Mouse (Mus musculus): ENCODE results near the gene Mamstr. TPM values are rescaled to one million over a fixed set of nuclear protein-coding genes. Genes with fewer than 3 reads are reported as not detected.

Mamstr gene
- polyA plus RNA-seq (2015; fragmentation: Nextera tagmentation; extraction: Ambion mirVana), result 4.5 and 5.3 TPM in 2 replicates

GRCm38 (mm10) chr7:45639561-45640027 lies at the start of gene Mamstr:
TSS of gene Mamstr (plus strand) at chr7:45639977.

GRCm38 (mm10) chr7:45617042-45617695 lies 22.6 kb upstream of the Mamstr start, which contains the start of gene Fut1:
TSS of gene Fut1 (plus strand) at chr7:45617289.

GRCm38 (mm10) chr7:45621443-45621842 lies 18.3 kb upstream of the Mamstr start, which contains the start of gene Izumo1:
TSS of gene Izumo1 (plus strand) at chr7:45621811.

GRCm38 (mm10) chr7:45627261-45627660 lies 12.5 kb upstream of the Mamstr start, which contains the start of gene Rasip1:
TSS of gene Rasip1 (plus strand) at chr7:45627488.

GRCm38 (mm10) chr7:45666161-45666560 lies 26.4 kb downstream of the Mamstr start, which contains the start of gene Fut2:
TSS of gene Fut2 (minus strand) at chr7:45666394.

GRCm38 (mm10) chr7:45683396-45684050 lies 43.7 kb downstream of the Mamstr start, which contains the start of gene Ntn5:
TSS of gene Ntn5 (plus strand) at chr7:45684022.

GRCm38 (mm10) chr7:45693921-45694591 lies 54.3 kb downstream of the Mamstr start, which contains the start of gene Sec1:
TSS of gene Sec1 (minus strand) at chr7:45694402.

Other genes starting within 250 kb of the Mamstr start
- gene Snrnp70, start 244.2 kb upstream of the Mamstr start, polyA plus RNA-seq (2015; fragmentation: Nextera tagmentation; extraction: Ambion mirVana), result 146 and 152 TPM in 2 replicates
- gene Kcna7, start 234.3 kb upstream of the Mamstr start, polyA plus RNA-seq (2015; fragmentation: Nextera tagmentation; extraction: Ambion mirVana), result not detected in 2 replicates
- gene Ntf5, start 226.3 kb upstream of the Mamstr start, polyA plus RNA-seq (2015; fragmentation: Nextera tagmentation; extraction: Ambion mirVana), result 0.10 TPM in 1 of 2 replicates, not detected in the other
- gene Lhb, start 219.2 kb upstream of the Mamstr start, polyA plus RNA-seq (2015; fragmentation: Nextera tagmentation; extraction: Ambion mirVana), result 0.37 and 0.48 TPM in 2 replicates
- gene Gys1, start 205.1 kb upstream of the Mamstr start, polyA plus RNA-seq (2015; fragmentation: Nextera tagmentation; extraction: Ambion mirVana), result 16.4 and 18.9 TPM in 2 replicates
- 83.2 and 91.0 TPM in 2 replicates for gene Ruvbl2, start 201.9 kb upstream of the Mamstr start, polyA plus RNA-seq (2015; fragmentation: Nextera tagmentation; extraction: Ambion mirVana)
- 3,929 and 4,285 TPM in 2 replicates for gene Ftl1, start 180.1 kb upstream of the Mamstr start, polyA plus RNA-seq (2015; fragmentation: Nextera tagmentation; extraction: Ambion mirVana)
- 248 and 251 TPM in 2 replicates for gene Bax, start 173.1 kb upstream of the Mamstr start, polyA plus RNA-seq (2015; fragmentation: Nextera tagmentation; extraction: Ambion mirVana)
- 0.29 and 0.49 TPM in 2 replicates for gene Tulp2, start 158.1 kb upstream of the Mamstr start, polyA plus RNA-seq (2015; fragmentation: Nextera tagmentation; extraction: Ambion mirVana)
- gene Gm45808, start 153.2 kb upstream of the Mamstr start, polyA plus RNA-seq (2015; fragmentation: Nextera tagmentation; extraction: Ambion mirVana), result not detected in 2 replicates
- 5.4 and 5.5 TPM in 2 replicates for gene Dhdh, start 151.2 kb upstream of the Mamstr start, polyA plus RNA-seq (2015; fragmentation: Nextera tagmentation; extraction: Ambion mirVana)
- gene Nucb1, start 129.6 kb upstream of the Mamstr start, polyA plus RNA-seq (2015; fragmentation: Nextera tagmentation; extraction: Ambion mirVana), result 143 and 157 TPM in 2 replicates
- gene Ppp1r15a, start 113.7 kb upstream of the Mamstr start, polyA plus RNA-seq (2015; fragmentation: Nextera tagmentation; extraction: Ambion mirVana), result 18.4 and 20.1 TPM in 2 replicates
- gene Plekha4, start 113.6 kb upstream of the Mamstr start, polyA plus RNA-seq (2015; fragmentation: Nextera tagmentation; extraction: Ambion mirVana), result 5.5 and 6.7 TPM in 2 replicates
- 0.62 and 0.81 TPM in 2 replicates for gene Hsd17b14, start 85.1 kb upstream of the Mamstr start, polyA plus RNA-seq (2015; fragmentation: Nextera tagmentation; extraction: Ambion mirVana)
- gene Bcat2, start 69.8 kb upstream of the Mamstr start, polyA plus RNA-seq (2015; fragmentation: Nextera tagmentation; extraction: Ambion mirVana), result 19.8 and 21.5 TPM in 2 replicates
- not detected in 2 replicates for gene Fgf21, start 24.5 kb upstream of the Mamstr start, polyA plus RNA-seq (2015; fragmentation: Nextera tagmentation; extraction: Ambion mirVana)
- 0.14 TPM in 1 of 2 replicates, not detected in the other for gene Fut1, start 22.7 kb upstream of the Mamstr start, polyA plus RNA-seq (2015; fragmentation: Nextera tagmentation; extraction: Ambion mirVana)
- 0.10 TPM in 1 of 2 replicates, not detected in the other for gene Izumo1, start 18.2 kb upstream of the Mamstr start, polyA plus RNA-seq (2015; fragmentation: Nextera tagmentation; extraction: Ambion mirVana)
- 18.8 and 19.9 TPM in 2 replicates for gene Rasip1, start 12.5 kb upstream of the Mamstr start, polyA plus RNA-seq (2015; fragmentation: Nextera tagmentation; extraction: Ambion mirVana)
- 0.10 and 0.12 TPM in 2 replicates for gene Fut2, start 26.4 kb downstream of the Mamstr start, polyA plus RNA-seq (2015; fragmentation: Nextera tagmentation; extraction: Ambion mirVana)
- 1.4 and 1.6 TPM in 2 replicates for gene Ntn5, start 44.0 kb downstream of the Mamstr start, polyA plus RNA-seq (2015; fragmentation: Nextera tagmentation; extraction: Ambion mirVana)
- 0.45 and 0.58 TPM in 2 replicates for gene Sec1, start 54.4 kb downstream of the Mamstr start, polyA plus RNA-seq (2015; fragmentation: Nextera tagmentation; extraction: Ambion mirVana)
- 92.0 and 100.0 TPM in 2 replicates for gene Car11, start 59.9 kb downstream of the Mamstr start, polyA plus RNA-seq (2015; fragmentation: Nextera tagmentation; extraction: Ambion mirVana)
- gene Dbp, start 65.1 kb downstream of the Mamstr start, polyA plus RNA-seq (2015; fragmentation: Nextera tagmentation; extraction: Ambion mirVana), result 6.3 and 8.5 TPM in 2 replicates
- gene Rpl18, start 75.5 kb downstream of the Mamstr start, polyA plus RNA-seq (2015; fragmentation: Nextera tagmentation; extraction: Ambion mirVana), result 516 and 551 TPM in 2 replicates
- 18.9 and 20.8 TPM in 2 replicates for gene Sphk2, start 78.0 kb downstream of the Mamstr start, polyA plus RNA-seq (2015; fragmentation: Nextera tagmentation; extraction: Ambion mirVana)
- gene Fam83e, start 81.2 kb downstream of the Mamstr start, polyA plus RNA-seq (2015; fragmentation: Nextera tagmentation; extraction: Ambion mirVana), result 0.14 TPM in 1 of 2 replicates, not detected in the other
- not detected in 2 replicates for gene Spaca4, start 85.8 kb downstream of the Mamstr start, polyA plus RNA-seq (2015; fragmentation: Nextera tagmentation; extraction: Ambion mirVana)
- gene Lmtk3, start 143.8 kb downstream of the Mamstr start, polyA plus RNA-seq (2015; fragmentation: Nextera tagmentation; extraction: Ambion mirVana), result 19.1 and 20.2 TPM in 2 replicates
- 9.0 and 9.5 TPM in 2 replicates for gene Sult2b1, start 144.7 kb downstream of the Mamstr start, polyA plus RNA-seq (2015; fragmentation: Nextera tagmentation; extraction: Ambion mirVana)
- 202 and 212 TPM in 2 replicates for gene Cyth2, start 174.6 kb downstream of the Mamstr start, polyA plus RNA-seq (2015; fragmentation: Nextera tagmentation; extraction: Ambion mirVana)
- 2.1 and 2.3 TPM in 2 replicates for gene Kcnj14, start 184.8 kb downstream of the Mamstr start, polyA plus RNA-seq (2015; fragmentation: Nextera tagmentation; extraction: Ambion mirVana)
- gene Grwd1, start 191.0 kb downstream of the Mamstr start, polyA plus RNA-seq (2015; fragmentation: Nextera tagmentation; extraction: Ambion mirVana), result 41.4 and 43.8 TPM in 2 replicates
- gene Kdelr1, start 232.8 kb downstream of the Mamstr start, polyA plus RNA-seq (2015; fragmentation: Nextera tagmentation; extraction: Ambion mirVana), result 51.6 and 60.3 TPM in 2 replicates
- gene Grin2d, start 238.4 kb downstream of the Mamstr start, polyA plus RNA-seq (2015; fragmentation: Nextera tagmentation; extraction: Ambion mirVana), result 7.6 and 9.0 TPM in 2 replicates

All from neural tube, postnatal 0 days (tissue).